Mouse (Mus musculus) hindbrain, postnatal 0 days (tissue): ENCODE measurements around the gene Msmp. TPM values are rescaled to one million over a fixed set of nuclear protein-coding genes. Genes with fewer than 3 reads are reported as not detected.

Source experiments
- ATAC-seq: fragments of 200-750 bp; cut with Nextera tagmentation; 2 replicates; pipeline ENCODE4 v1.8.0; 2017; ENCODE audit warnings: mild to moderate bottlenecking, moderate TSS enrichment, moderate library complexity
- DNase-seq: peaks from one replicate; pipeline ENCODE4 v3.0.0-alpha.2; 2015; ENCODE audit warnings: low spot score
- H3K27ac ChIP-seq: fragments of 300-500 bp; sonication (generic); 2 replicates; pipeline ENCODE4 v1.5.1; 2014; ENCODE audit warnings: mild to moderate bottlenecking
- H3K27me3 ChIP-seq: fragments of 300-500 bp; sonication (generic); 2 replicates; pipeline ENCODE4 v1.6.1; 2014; ENCODE audit warnings: low read length, mixed read lengths; ENCODE audit not compliant: insufficient read depth
- H3K36me3 ChIP-seq: fragments of 300-500 bp; sonication (generic); 2 replicates; pipeline ENCODE4 v1.6.1; 2014; ENCODE audit warnings: low read length, mixed read lengths; ENCODE audit not compliant: insufficient read depth
- H3K4me1 ChIP-seq: fragments of 300-500 bp; sonication (generic); 2 replicates; pipeline ENCODE4 v1.6.1; 2014; ENCODE audit warnings: antibody characterized with exemption, low read length, mixed read lengths; ENCODE audit not compliant: insufficient read depth
- H3K4me2 ChIP-seq: fragments of 300-500 bp; sonication (generic); 2 replicates; pipeline ENCODE4 v1.6.1; 2014; ENCODE audit warnings: low read depth, mild to moderate bottlenecking, low read length, moderate library complexity, mixed read lengths
- H3K4me3 ChIP-seq: fragments of 300-500 bp; sonication (generic); 2 replicates; pipeline ENCODE4 v1.5.1; 2014; ENCODE audit warnings: low read length
- H3K9ac ChIP-seq: fragments of 300-500 bp; sonication (generic); replicated peaks from 2 replicates; pipeline ENCODE4 v1.6.1; 2014; ENCODE audit warnings: mild to moderate bottlenecking, low read length, moderate library complexity, mixed read lengths
- H3K9me3 ChIP-seq: fragments of 300-500 bp; sonication (generic); 2 replicates; pipeline ENCODE4 v1.6.1; 2016; ENCODE audit warnings: low read length, mixed read lengths
- CTCF ChIP-seq: IDR thresholded peaks from 2 replicates; pipeline ENCODE4 v1.5.1; 2016; ENCODE audit warnings: antibody characterized with exemption, control low read depth, low read depth
- WGBS: fragments of 180-500 bp; shearing (Covaris S2); extraction: QIAGEN DNeasy Blood & Tissue Kit; methylation state at CpG from one replicate; pipeline ENCODE4 v1.1.7; 2014; 5-methylcytosine and 5-hydroxymethylcytosine counted together
- polyA plus RNA-seq: library from polyadenylated mRNA; unstranded; fragments of >200 nt; fragmentation: Nextera tagmentation; extraction: Ambion mirVana; gene quantifications from 2 replicates; pipeline ENCODE4 v1.2.1, GENCODE M21; 2015
- total RNA-seq: library from RNA; depleted of rRNA; stranded (reverse); fragments of >200 nt; gene quantifications from 2 replicates; pipeline ENCODE4 v1.2.3, GENCODE M21; 2014

Msmp gene
- total and polyA plus RNA-seq, 2 experiments from 2014 or later = 1.2 TPM; not detected in 1

- Histone ChIP-seq H3K27ac (peak overlapping the region; percentile 88), H3K4me2 (peak overlapping the region; percentile 93), H3K27me3 (no peaks in the 10 kb centered on the region), H3K4me3 (peak overlapping the region; percentile 55), H3K9me3 (no peaks in the 10 kb centered on the region), H3K36me3 (no peaks in the 10 kb centered on the region), H3K4me1 (peaks cover 19% of the 10 kb centered on the region), H3K9ac (peak overlapping the region; percentile 86; the same call in 1 of the 2 replicates)
- ATAC-seq (peak; percentile 10; the same call in 1 of the 2 replicates), DNase-seq (peak; percentile 27)
- 17% methylated on average over 5 of the region's 5 CpGs for WGBS
- TF ChIP-seq CTCF = no peak
These were observed 46.4 kb upstream of the Msmp start for GRCm38 (mm10) chr4:43630671-43631045.

- DNase-seq = peak; percentile 95
- peak; percentile 91 for TF ChIP-seq CTCF
- H3K4me3 ChIP-seq = no peak overlapping the region
- H3K9me3 ChIP-seq = peaks cover 5% of the 10 kb centered on the region
- peak overlapping the region; percentile 88 for H3K27ac ChIP-seq
- H3K36me3 ChIP-seq = no peaks in the 10 kb centered on the region
- WGBS = 2% methylated on average over 5 of the region's 5 CpGs
- peak; percentile 73 for ATAC-seq
- H3K27me3 ChIP-seq = no peaks in the 10 kb centered on the region
- H3K4me2 ChIP-seq = peak overlapping the region; percentile 40
- no peak overlapping the region; the same call in 1 of the 2 replicates for H3K9ac ChIP-seq
- H3K4me1 ChIP-seq = peaks cover 19% of the 10 kb centered on the region
These were observed 45.8 kb upstream of the Msmp start for GRCm38 (mm10) chr4:43630030-43630581.

- DNase-seq (peak; percentile 72), ATAC-seq (peak; percentile 59; the same call in 1 of the 2 replicates)
- 37% methylated on average over 20 of the region's 20 CpGs for WGBS
- Histone ChIP-seq H3K4me1 (peaks cover 19% of the 10 kb centered on the region), H3K4me3 (no peak overlapping the region), H3K4me2 (no peak overlapping the region), H3K36me3 (no peaks in the 10 kb centered on the region), H3K9ac (no peak overlapping the region), H3K27ac (no peak overlapping the region), H3K27me3 (no peaks in the 10 kb centered on the region), H3K9me3 (peaks cover 7% of the 10 kb centered on the region)
- no peak for TF ChIP-seq CTCF
These were observed 45.0 kb upstream of the Msmp start for GRCm38 (mm10) chr4:43629106-43629817.

- Histone ChIP-seq H3K9me3 (peaks cover 3% of the 10 kb centered on the region), H3K9ac (no peak overlapping the region), H3K4me3 (no peak overlapping the region), H3K27me3 (no peaks in the 10 kb centered on the region), H3K4me1 (no peaks in the 10 kb centered on the region), H3K27ac (no peak overlapping the region), H3K36me3 (no peaks in the 10 kb centered on the region), H3K4me2 (no peak overlapping the region)
- no peak for DNase-seq
- TF ChIP-seq CTCF = no peak
- 79% methylated on average over 4 of the region's 4 CpGs for WGBS
- ATAC-seq = no peak
These were observed 36.0 kb upstream of the Msmp start for GRCm38 (mm10) chr4:43620146-43620778.

GRCm38 (mm10) chr4:43613060-43613730, 28.9 kb upstream of the Msmp start:
- no peaks in the 10 kb centered on the region for H3K36me3 ChIP-seq
- H3K9me3 ChIP-seq = no peaks in the 10 kb centered on the region
- WGBS = 71% methylated on average over 3 of the region's 3 CpGs
- no peaks in the 10 kb centered on the region for H3K4me1 ChIP-seq
- H3K27me3 ChIP-seq = no peaks in the 10 kb centered on the region
- H3K4me3 ChIP-seq = no peak overlapping the region
- no peak overlapping the region for H3K4me2 ChIP-seq
- H3K27ac ChIP-seq = no peak overlapping the region
- H3K9ac ChIP-seq = no peak overlapping the region
- no peak for TF ChIP-seq CTCF
- ATAC-seq = no peak
- no peak for DNase-seq

- no peaks in the 10 kb centered on the region for H3K36me3 ChIP-seq
- no peak overlapping the region for H3K9ac ChIP-seq
- H3K4me1 ChIP-seq = no peaks in the 10 kb centered on the region
- DNase-seq = no peak
- H3K4me2 ChIP-seq = no peak overlapping the region
- ATAC-seq = no peak
- no peak overlapping the region for H3K4me3 ChIP-seq
- no peak for TF ChIP-seq CTCF
- no peak overlapping the region for H3K27ac ChIP-seq
- H3K9me3 ChIP-seq = no peaks in the 10 kb centered on the region
- 75% methylated on average over 10 of the region's 10 CpGs for WGBS
- H3K27me3 ChIP-seq = no peaks in the 10 kb centered on the region
These were observed 28.2 kb upstream of the Msmp start for GRCm38 (mm10) chr4:43612534-43612933.
